Mouse (Mus musculus) hindbrain, embryonic 11.5 days (tissue): ENCODE data around the gene Itfg2. TPM values are rescaled to one million over a fixed set of nuclear protein-coding genes. Genes with fewer than 3 reads are reported as not detected.

ENCODE experiments used
- ATAC-seq: fragments of 200-750 bp; cut with Nextera tagmentation; 2 replicates; pipeline ENCODE4 v1.8.0; 2017; ENCODE audit warnings: mild to moderate bottlenecking, moderate TSS enrichment, moderate library complexity; ENCODE audit not compliant: low FRiP score
- DNase-seq: peaks from one replicate; pipeline ENCODE4 v3.0.0-alpha.2; 2015; ENCODE audit warnings: low spot score
- H3K27ac ChIP-seq: fragments of 300-500 bp; sonication (generic); 2 replicates; pipeline ENCODE4 v1.5.1; 2014; ENCODE audit warnings: mild to moderate bottlenecking, low read depth, low read length
- H3K27me3 ChIP-seq: fragments of 300-500 bp; sonication (generic); 2 replicates; pipeline ENCODE4 v1.6.1; 2014; ENCODE audit warnings: mild to moderate bottlenecking, low read length, moderate library complexity, mixed read lengths; ENCODE audit not compliant: control insufficient read depth, insufficient read depth
- H3K36me3 ChIP-seq: fragments of 300-500 bp; sonication (generic); 2 replicates; pipeline ENCODE4 v1.6.1; 2014; ENCODE audit warnings: mild to moderate bottlenecking, low read length, moderate library complexity, mixed read lengths; ENCODE audit not compliant: control insufficient read depth, insufficient read depth
- H3K4me1 ChIP-seq: fragments of 300-500 bp; sonication (generic); replicated peaks from 2 replicates; pipeline ENCODE4 v1.6.1; 2014; ENCODE audit warnings: low read length, mixed read lengths; ENCODE audit not compliant: control insufficient read depth, insufficient read depth
- H3K4me2 ChIP-seq: fragments of 300-500 bp; sonication (generic); replicated peaks from 2 replicates; pipeline ENCODE4 v1.6.1; 2014; ENCODE audit warnings: mild to moderate bottlenecking, low read depth, low read length
- H3K4me3 ChIP-seq: fragments of 300-500 bp; sonication (generic); 2 replicates; pipeline ENCODE4 v1.5.1; 2014; ENCODE audit warnings: low read depth, low read length
- H3K9ac ChIP-seq: fragments of 300-500 bp; sonication (generic); 2 replicates; pipeline ENCODE4 v1.6.1; 2014; ENCODE audit warnings: low read depth, low read length
- H3K9me3 ChIP-seq: fragments of 300-500 bp; sonication (generic); 2 replicates; pipeline ENCODE4 v1.6.1; 2016; ENCODE audit warnings: low read length; ENCODE audit not compliant: control insufficient read depth
- WGBS: fragments of 180-500 bp; shearing (Covaris S2); extraction: QIAGEN DNeasy Blood & Tissue Kit; methylation state at CpG from one replicate; pipeline ENCODE4 v1.1.7; 2014; 5-methylcytosine and 5-hydroxymethylcytosine counted together
- polyA plus RNA-seq: library from polyadenylated mRNA; unstranded; fragments of >200 nt; fragmentation: Nextera tagmentation; extraction: Ambion mirVana; gene quantifications from 2 replicates; pipeline ENCODE4 v1.2.1, GENCODE M21; 2014

Itfg2 gene
- polyA plus RNA-seq, result 28.4 and 32.2 TPM in 2 replicates

- Histone ChIP-seq H3K36me3 (no peaks in the 10 kb centered on the region), H3K9me3 (no peaks in the 10 kb centered on the region), H3K9ac (peak within 1 kb of the TSS; percentile 69), H3K27me3 (no peaks in the 10 kb centered on the region), H3K4me2 (peak within 1 kb of the TSS; percentile 69), H3K4me1 (0 out of 2 replicates have a peak, but pooled peaks cover 2% of the 10 kb centered on the region), H3K27ac (peak within 1 kb of the TSS; percentile 95), H3K4me3 (peak within 1 kb of the TSS; percentile 63)
- DNase-seq (peak; percentile 97), ATAC-seq (peak; percentile 96)
- WGBS, result under 1% methylated on average over 42 of the region's 42 CpGs
These were observed at the start of gene Itfg2 for GRCm38 (mm10) chr6:128424269-128425019. Gene Itfg2 (minus strand): TSS chr6:128424931.

- DNase-seq, result no peak
- 95% methylated on average over 6 of the region's 6 CpGs for WGBS
- H3K4me3 ChIP-seq, result no peak overlapping the region
These were observed 49.4 kb upstream of the Itfg2 start for GRCm38 (mm10) chr6:128474112-128474511.

GRCm38 (mm10) chr6:128469451-128469850, 44.7 kb upstream of the Itfg2 start:
- H3K27me3 ChIP-seq, result no peaks in the 10 kb centered on the region
- ATAC-seq (no peak; the same call in 1 of the 2 replicates), DNase-seq (peak; percentile 39)
- no peak overlapping the region for H3K27ac ChIP-seq
- H3K4me2 ChIP-seq, result no peak overlapping the region
- H3K36me3 ChIP-seq, result no peaks in the 10 kb centered on the region
- no peak overlapping the region for H3K4me3 ChIP-seq
- no peaks in the 10 kb centered on the region for H3K4me1 ChIP-seq
- no peak overlapping the region for H3K9ac ChIP-seq
- 10% methylated on average over 10 of the region's 12 CpGs for WGBS
- H3K9me3 ChIP-seq, result no peaks in the 10 kb centered on the region

More at GRCm38 (mm10) chr6:128474112-128474511, 49.4 kb upstream of the Itfg2 start:
- Histone ChIP-seq H3K27ac (no peak overlapping the region), H3K36me3 (no peaks in the 10 kb centered on the region), H3K9me3 (no peaks in the 10 kb centered on the region), H3K4me2 (no peak overlapping the region), H3K27me3 (no peaks in the 10 kb centered on the region), H3K9ac (no peak overlapping the region), H3K4me1 (no peaks in the 10 kb centered on the region)
- no peak for ATAC-seq

GRCm38 (mm10) chr6:128467298-128467697, 42.6 kb upstream of the Itfg2 start:
- Histone ChIP-seq H3K36me3 (no peaks in the 10 kb centered on the region), H3K9me3 (no peaks in the 10 kb centered on the region), H3K27ac (no peak overlapping the region), H3K27me3 (no peaks in the 10 kb centered on the region), H3K9ac (no peak overlapping the region), H3K4me3 (no peak overlapping the region), H3K4me2 (no peak overlapping the region), H3K4me1 (no peaks in the 10 kb centered on the region)
- ATAC-seq (no peak), DNase-seq (peak; percentile 6)
- 51% methylated on average over 2 of the region's 2 CpGs for WGBS

GRCm38 (mm10) chr6:128466563-128466962, 41.8 kb upstream of the Itfg2 start:
- DNase-seq (no peak), ATAC-seq (no peak)
- H3K4me3 ChIP-seq, result no peak overlapping the region
- no peak overlapping the region for H3K27ac ChIP-seq
- H3K9ac ChIP-seq, result no peak overlapping the region
- H3K27me3 ChIP-seq, result no peaks in the 10 kb centered on the region
- no peaks in the 10 kb centered on the region for H3K9me3 ChIP-seq
- no peak overlapping the region for H3K4me2 ChIP-seq
- no peaks in the 10 kb centered on the region for H3K4me1 ChIP-seq
- WGBS, result 57% methylated on average over 3 of the region's 3 CpGs
- no peaks in the 10 kb centered on the region for H3K36me3 ChIP-seq

- H3K27me3 ChIP-seq, result no peaks in the 10 kb centered on the region
- H3K27ac ChIP-seq, result no peak overlapping the region
- H3K36me3 ChIP-seq, result no peaks in the 10 kb centered on the region
- H3K9ac ChIP-seq, result no peak overlapping the region
- peak; percentile 3 for DNase-seq
- ATAC-seq, result no peak
- H3K4me1 ChIP-seq, result no peaks in the 10 kb centered on the region
- 39% methylated on average over 7 of the region's 7 CpGs for WGBS
- no peak overlapping the region for H3K4me2 ChIP-seq
- H3K4me3 ChIP-seq, result no peak overlapping the region
- no peaks in the 10 kb centered on the region for H3K9me3 ChIP-seq
These were observed 41.3 kb upstream of the Itfg2 start for GRCm38 (mm10) chr6:128466043-128466442.

- no peak overlapping the region for H3K9ac ChIP-seq
- WGBS, result 85% methylated on average over 4 of the region's 4 CpGs
- ATAC-seq (no peak), DNase-seq (no peak)
- no peaks in the 10 kb centered on the region for H3K9me3 ChIP-seq
- no peaks in the 10 kb centered on the region for H3K27me3 ChIP-seq
- no peak overlapping the region for H3K4me3 ChIP-seq
- no peaks in the 10 kb centered on the region for H3K4me1 ChIP-seq
- H3K4me2 ChIP-seq, result no peak overlapping the region
- H3K27ac ChIP-seq, result no peak overlapping the region
- no peaks in the 10 kb centered on the region for H3K36me3 ChIP-seq
These were observed 40.3 kb upstream of the Itfg2 start for GRCm38 (mm10) chr6:128464996-128465395.

- DNase-seq (no peak), ATAC-seq (no peak)
- H3K36me3 ChIP-seq, result no peaks in the 10 kb centered on the region
- H3K4me2 ChIP-seq, result no peak overlapping the region
- no peak overlapping the region for H3K9ac ChIP-seq
- H3K27ac ChIP-seq, result no peak overlapping the region
- H3K9me3 ChIP-seq, result no peaks in the 10 kb centered on the region
- no peak overlapping the region for H3K4me3 ChIP-seq
- no peaks in the 10 kb centered on the region for H3K27me3 ChIP-seq
- no peaks in the 10 kb centered on the region for H3K4me1 ChIP-seq
These were observed 36.9 kb upstream of the Itfg2 start for GRCm38 (mm10) chr6:128461606-128462005.
